Mouse (Mus musculus) intestine, embryonic 16.5 days (tissue): ENCODE measurements around the gene Olfr472. TPM values are rescaled to one million over a fixed set of nuclear protein-coding genes. Genes with fewer than 3 reads are reported as not detected.
"Not testable (repeated sequence)": the region's sequence is repeated elsewhere in the genome, so short reads cannot be mapped to it uniquely, and the experiment has no call there.

Experiments used
- ATAC-seq: fragments of 200-750 bp; cut with Nextera tagmentation; 2 replicates; pipeline ENCODE4 v1.8.0; 2017; ENCODE audit warnings: moderate TSS enrichment, moderate library complexity
- H3K27ac ChIP-seq: fragments of 300-500 bp; sonication (generic); 2 replicates; pipeline ENCODE4 v1.5.1; 2014; ENCODE audit warnings: mild to moderate bottlenecking, low read length
- H3K27me3 ChIP-seq: fragments of 300-500 bp; sonication (generic); replicated peaks from 2 replicates; pipeline ENCODE4 v1.6.1; 2014; ENCODE audit warnings: low read length, control low read depth, mixed read lengths; ENCODE audit not compliant: control insufficient read depth, insufficient read depth
- H3K36me3 ChIP-seq: fragments of 300-500 bp; sonication (generic); 2 replicates; pipeline ENCODE4 v1.6.1; 2014; ENCODE audit warnings: low read length, control low read depth; ENCODE audit not compliant: control insufficient read depth, insufficient read depth
- H3K4me1 ChIP-seq: fragments of 300-500 bp; sonication (generic); 2 replicates; pipeline ENCODE4 v1.6.1; 2014; ENCODE audit warnings: low read length, control low read depth, mixed read lengths; ENCODE audit not compliant: control insufficient read depth, insufficient read depth
- H3K4me2 ChIP-seq: fragments of 300-500 bp; sonication (generic); 2 replicates; pipeline ENCODE4 v1.6.1; 2014; ENCODE audit warnings: low read depth, low read length, control low read depth
- H3K4me3 ChIP-seq: fragments of 300-500 bp; sonication (generic); 2 replicates; pipeline ENCODE4 v1.5.1; 2014; ENCODE audit warnings: mild to moderate bottlenecking, low read length
- H3K9ac ChIP-seq: fragments of 300-500 bp; sonication (generic); 2 replicates; pipeline ENCODE4 v1.6.1; 2014; ENCODE audit warnings: low read depth, low read length
- H3K9me3 ChIP-seq: fragments of 300-500 bp; sonication (generic); 2 replicates; pipeline ENCODE4 v1.6.1; 2016; ENCODE audit warnings: low read length, control low read depth; ENCODE audit not compliant: control insufficient read depth
- WGBS: fragments of 180-500 bp; shearing (Covaris S2); extraction: QIAGEN DNeasy Blood & Tissue Kit; methylation state at CpG from one replicate; pipeline ENCODE4 v1.1.7; 2014; 5-methylcytosine and 5-hydroxymethylcytosine counted together
- polyA plus RNA-seq: library from polyadenylated mRNA; unstranded; fragments of >200 nt; fragmentation: Nextera tagmentation; extraction: Ambion mirVana; gene quantifications from 2 replicates; pipeline ENCODE4 v1.2.1, GENCODE M21; 2015

The Olfr472 gene
- polyA plus RNA-seq = not detected in 2 replicates

DNA sequence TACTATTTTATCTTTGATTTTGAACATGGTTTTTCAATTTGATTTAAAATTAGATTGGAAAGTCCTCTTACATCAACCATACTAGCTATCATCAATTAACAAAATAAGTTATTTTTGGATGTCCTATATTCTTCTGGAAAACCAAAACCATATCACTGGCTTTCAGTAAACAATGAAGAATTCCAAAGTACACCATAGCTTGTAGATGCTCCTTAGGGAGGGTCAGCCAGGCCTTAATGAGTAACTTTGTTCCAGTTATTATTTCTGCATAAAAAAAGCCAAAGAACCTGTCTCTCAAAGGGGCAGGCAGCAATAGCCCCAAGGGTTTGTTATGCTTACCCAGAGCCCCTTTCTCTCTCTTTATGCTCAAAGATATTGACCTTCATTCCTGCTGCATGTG, at the start of gene Olfr472:
Olfr472 (plus strand) TSS at position 301 of the 400 bp plus-strand sequence.
- no peak for ATAC-seq
- Histone ChIP-seq H3K27me3 (no peaks in the 10 kb centered on the region), H3K36me3 (no peaks in the 10 kb centered on the region), H3K27ac (no peak within 1 kb of the TSS), H3K9me3 (no peaks in the 10 kb centered on the region), H3K9ac (no peak within 1 kb of the TSS), H3K4me3 (no peak within 1 kb of the TSS), H3K4me2 (no peak within 1 kb of the TSS), H3K4me1 (no peaks in the 10 kb centered on the region)

DNA sequence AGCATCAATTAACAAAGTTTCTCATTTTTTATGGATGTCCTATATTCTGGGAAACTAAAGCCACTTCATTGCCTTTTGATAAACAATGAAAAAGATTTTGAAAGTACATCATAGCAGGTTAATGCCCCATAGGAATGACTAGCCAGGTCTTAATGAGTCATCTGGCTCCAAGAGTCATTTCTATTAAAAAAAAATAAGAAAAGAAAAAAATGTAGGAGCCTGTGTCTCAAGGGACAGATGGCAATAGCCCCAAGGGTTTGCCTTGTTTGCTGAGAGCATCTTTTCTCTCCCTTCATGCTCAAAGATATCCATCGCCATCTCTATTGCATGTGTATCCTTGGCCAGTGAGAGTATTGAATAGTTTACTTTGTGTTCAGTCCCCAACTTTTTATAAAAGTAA, 32.4 kb downstream of the Olfr472 start, which contains the start of gene Olfr473:
Olfr473 (plus strand) TSS at position 301 of the 400 bp plus-strand sequence.
- Histone ChIP-seq H3K36me3 (no peaks in the 10 kb centered on the region), H3K4me2 (no peak within 1 kb of the TSS), H3K27ac (no peak within 1 kb of the TSS), H3K27me3 (no peaks in the 10 kb centered on the region), H3K9me3 (no peaks in the 10 kb centered on the region), H3K4me1 (no peaks in the 10 kb centered on the region), H3K4me3 (no peak within 1 kb of the TSS), H3K9ac (no peak within 1 kb of the TSS)
- no peak for ATAC-seq
- 94% methylated on average over 1 of the region's 1 CpGs for WGBS

DNA sequence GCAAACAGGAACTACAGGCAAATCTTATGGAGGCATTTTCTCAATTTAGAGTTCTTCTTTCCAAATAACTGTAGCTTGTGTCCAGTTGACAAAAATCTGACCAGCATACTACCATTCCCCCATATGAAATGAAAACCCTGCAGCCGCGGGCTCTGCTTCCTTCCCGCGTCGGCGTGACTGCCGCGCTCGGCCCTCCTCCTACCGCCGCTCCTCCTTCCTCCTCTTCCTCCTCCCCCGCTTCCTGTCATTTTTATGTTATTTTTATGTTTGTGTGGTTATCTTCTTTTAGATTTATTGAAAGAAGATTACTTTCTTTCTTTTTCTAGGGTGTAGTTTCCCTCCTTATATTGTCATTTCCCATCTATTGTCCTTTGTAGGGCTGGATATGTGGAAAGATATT, 54.8 kb downstream of the Olfr472 start:
- H3K27ac ChIP-seq, H3K4me3 ChIP-seq, H3K4me2 ChIP-seq, H3K9me3 ChIP-seq, H3K36me3 ChIP-seq, H3K4me1 ChIP-seq, H3K9ac ChIP-seq, ATAC-seq, H3K27me3 ChIP-seq: not testable (repeated sequence)
- 95% methylated on average over 12 of the region's 12 CpGs for WGBS

DNA sequence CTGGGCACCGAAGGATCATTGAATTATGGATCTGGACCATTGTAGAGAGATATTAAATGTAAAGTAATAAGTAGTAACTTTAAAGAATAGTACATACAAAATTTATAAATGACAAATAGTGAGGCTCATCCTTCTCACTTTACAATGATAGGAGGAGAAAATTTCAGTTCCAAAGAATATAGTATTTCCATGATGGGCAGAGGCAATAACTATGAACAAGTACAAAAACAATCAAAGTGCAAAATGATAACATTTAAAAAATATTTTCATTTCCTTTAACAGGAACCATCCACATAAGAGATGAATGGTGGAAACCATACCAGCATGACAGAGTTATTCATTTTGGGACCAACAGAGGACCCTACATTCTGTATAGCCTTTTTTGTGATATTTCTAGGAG, 56.6 kb downstream of the Olfr472 start, which contains the start of gene Olfr474:
Olfr474 (plus strand) TSS at position 301 of the 400 bp plus-strand sequence.
- H3K4me1 ChIP-seq = no peaks in the 10 kb centered on the region

More for the DNA sequence above, 56.6 kb downstream of the Olfr472 start, which contains the start of gene Olfr474:
- Histone ChIP-seq H3K9ac (no peak within 1 kb of the TSS), H3K27ac (no peak within 1 kb of the TSS), H3K36me3 (no peaks in the 10 kb centered on the region), H3K4me3 (no peak within 1 kb of the TSS), H3K4me2 (no peak within 1 kb of the TSS), H3K27me3 (no peaks in the 10 kb centered on the region), H3K9me3 (no peaks in the 10 kb centered on the region)
- ATAC-seq = no peak
- 83% methylated on average over 1 of the region's 1 CpGs for WGBS

Other genes with a start within 250 kb of the Olfr472 start
- gene Cyb5r2, start 139.9 kb upstream of the Olfr472 start, polyA plus RNA-seq = 0.11 and 0.12 TPM in 2 replicates
- gene Ovch2, start 96.7 kb upstream of the Olfr472 start, polyA plus RNA-seq = not detected in 2 replicates
- not detected in 2 replicates for gene Olfr467, start 85.6 kb upstream of the Olfr472 start, polyA plus RNA-seq
- not detected in 2 replicates for gene Olfr469, start 72.4 kb upstream of the Olfr472 start, polyA plus RNA-seq
- not detected in 2 replicates for gene Olfr470, start 50.4 kb upstream of the Olfr472 start, polyA plus RNA-seq
- gene Olfr473, start 32.5 kb downstream of the Olfr472 start, polyA plus RNA-seq = not detected in 2 replicates
- not detected in 2 replicates for gene Olfr474, start 56.7 kb downstream of the Olfr472 start, polyA plus RNA-seq
- not detected in 2 replicates for gene Olfr476, start 66.9 kb downstream of the Olfr472 start, polyA plus RNA-seq
- not detected in 2 replicates for gene Olfr477, start 88.8 kb downstream of the Olfr472 start, polyA plus RNA-seq
- gene Olfr478, start 136.1 kb downstream of the Olfr472 start, polyA plus RNA-seq = not detected in 2 replicates
- gene Olfr479, start 152.8 kb downstream of the Olfr472 start, polyA plus RNA-seq = not detected in 2 replicates
- gene Olfr480, start 169.4 kb downstream of the Olfr472 start, polyA plus RNA-seq = not detected in 2 replicates
- not detected in 2 replicates for gene Olfr481, start 182.0 kb downstream of the Olfr472 start, polyA plus RNA-seq
- 0.06 TPM in 1 of 2 replicates, not detected in the other for gene Olfr482, start 199.7 kb downstream of the Olfr472 start, polyA plus RNA-seq
- gene Olfr483, start 202.9 kb downstream of the Olfr472 start, polyA plus RNA-seq = not detected in 2 replicates
- not detected in 2 replicates for gene Olfr484, start 229.5 kb downstream of the Olfr472 start, polyA plus RNA-seq